Mouse (Mus musculus): Measurements from ENCODE around the gene Fbxl13. TPM values are rescaled to one million over a fixed set of nuclear protein-coding genes. Genes with fewer than 3 reads are reported as not detected.

Fbxl13 gene
- polyA plus RNA-seq, 1 experiment from 2014 or later: 0.39 TPM

GRCm38 (mm10) chr5:21673742-21674141, 28.3 kb upstream of the Fbxl13 start:
- Histone ChIP-seq H3K9me3 (no peaks in the 10 kb centered on the region), H3K9ac (no peak overlapping the region), H3K27ac (no peak overlapping the region), H3K4me2 (no peak overlapping the region), H3K36me3 (replicated peaks) (no peaks in the 10 kb centered on the region), H3K4me1 (no peaks in the 10 kb centered on the region), H3K27me3 (replicated peaks) (no peaks in the 10 kb centered on the region), H3K4me3 (no peak overlapping the region)
- WGBS: 83% methylated on average over 9 of the region's 9 CpGs
- no peak for ATAC-seq (replicated peaks)

- Histone ChIP-seq H3K9ac (no peak overlapping the region), H3K4me3 (no peak overlapping the region), H3K27ac (no peak overlapping the region), H3K36me3 (replicated peaks) (no peaks in the 10 kb centered on the region), H3K9me3 (no peaks in the 10 kb centered on the region), H3K4me1 (no peaks in the 10 kb centered on the region), H3K4me2 (no peak overlapping the region), H3K27me3 (replicated peaks) (no peaks in the 10 kb centered on the region)
- 63% methylated on average over 23 of the region's 23 CpGs for WGBS
- no peak for ATAC-seq (replicated peaks)
These were observed 27.6 kb upstream of the Fbxl13 start for GRCm38 (mm10) chr5:21672812-21673635.

GRCm38 (mm10) chr5:21669307-21669706, 23.9 kb upstream of the Fbxl13 start:
- H3K9me3 ChIP-seq: no peaks in the 10 kb centered on the region
- ATAC-seq (replicated peaks): no peak
- no peak overlapping the region for H3K4me2 ChIP-seq
- 93% methylated on average over 2 of the region's 2 CpGs for WGBS
- no peaks in the 10 kb centered on the region for H3K36me3 ChIP-seq (replicated peaks)
- no peaks in the 10 kb centered on the region for H3K4me1 ChIP-seq
- H3K27me3 ChIP-seq (replicated peaks): no peaks in the 10 kb centered on the region
- no peak overlapping the region for H3K4me3 ChIP-seq
- H3K9ac ChIP-seq: no peak overlapping the region
- H3K27ac ChIP-seq: no peak overlapping the region

- ATAC-seq (replicated peaks): no peak
- 52% methylated on average over 8 of the region's 8 CpGs for WGBS
- Histone ChIP-seq H3K9ac (no peak overlapping the region), H3K27me3 (replicated peaks) (no peaks in the 10 kb centered on the region), H3K4me2 (no peak overlapping the region), H3K4me1 (no peaks in the 10 kb centered on the region), H3K4me3 (no peak overlapping the region), H3K36me3 (replicated peaks) (peaks cover 10% of the 10 kb centered on the region; the same call in 1 of the 2 replicates), H3K27ac (no peak overlapping the region), H3K9me3 (no peaks in the 10 kb centered on the region)
These were observed 22.0 kb upstream of the Fbxl13 start for GRCm38 (mm10) chr5:21667191-21668137.

- Histone ChIP-seq H3K36me3 (replicated peaks) (peaks cover 20% of the 10 kb centered on the region), H3K9ac (no peak overlapping the region)
- 96% methylated on average over 11 of the region's 11 CpGs for WGBS
These were observed 17.6 kb upstream of the Fbxl13 start for GRCm38 (mm10) chr5:21663081-21663480.

GRCm38 (mm10) chr5:21660850-21661249, 15.4 kb upstream of the Fbxl13 start:
- Histone ChIP-seq H3K4me3 (no peak overlapping the region), H3K27me3 (replicated peaks) (no peaks in the 10 kb centered on the region), H3K9me3 (no peaks in the 10 kb centered on the region), H3K27ac (no peak overlapping the region), H3K36me3 (replicated peaks) (peaks cover 28% of the 10 kb centered on the region), H3K4me1 (no peaks in the 10 kb centered on the region), H3K4me2 (no peak overlapping the region), H3K9ac (no peak overlapping the region)
- 86% methylated on average over 6 of the region's 6 CpGs for WGBS
- no peak for ATAC-seq (replicated peaks)

More at GRCm38 (mm10) chr5:21663081-21663480, 17.6 kb upstream of the Fbxl13 start:
- H3K4me3 ChIP-seq: no peak overlapping the region
- no peaks in the 10 kb centered on the region for H3K9me3 ChIP-seq
- H3K27me3 ChIP-seq (replicated peaks): no peaks in the 10 kb centered on the region
- no peak for ATAC-seq (replicated peaks)
- no peak overlapping the region for H3K27ac ChIP-seq
- H3K4me1 ChIP-seq: no peaks in the 10 kb centered on the region
- H3K4me2 ChIP-seq: no peak overlapping the region

GRCm38 (mm10) chr5:21658623-21659395, 13.4 kb upstream of the Fbxl13 start:
- Histone ChIP-seq H3K27ac (no peak overlapping the region), H3K36me3 (replicated peaks) (peaks cover 26% of the 10 kb centered on the region), H3K4me2 (no peak overlapping the region), H3K27me3 (replicated peaks) (no peaks in the 10 kb centered on the region), H3K4me1 (no peaks in the 10 kb centered on the region), H3K4me3 (no peak overlapping the region), H3K9ac (no peak overlapping the region), H3K9me3 (no peaks in the 10 kb centered on the region)
- peak; percentile 77 for ATAC-seq (replicated peaks)
- WGBS: 53% methylated on average over 11 of the region's 11 CpGs

GRCm38 (mm10) chr5:21658038-21658437, 12.6 kb upstream of the Fbxl13 start:
- peaks cover 26% of the 10 kb centered on the region for H3K36me3 ChIP-seq (replicated peaks)
- no peaks in the 10 kb centered on the region for H3K9me3 ChIP-seq
- no peak overlapping the region for H3K9ac ChIP-seq
- no peak overlapping the region for H3K4me2 ChIP-seq
- no peaks in the 10 kb centered on the region for H3K4me1 ChIP-seq
- no peak overlapping the region for H3K27ac ChIP-seq
- 89% methylated on average over 6 of the region's 6 CpGs for WGBS
- ATAC-seq (replicated peaks): no peak
- no peaks in the 10 kb centered on the region for H3K27me3 ChIP-seq (replicated peaks)
- no peak overlapping the region for H3K4me3 ChIP-seq

- Histone ChIP-seq H3K9ac (no peak overlapping the region), H3K4me3 (no peak overlapping the region), H3K4me1 (no peaks in the 10 kb centered on the region), H3K36me3 (replicated peaks) (peaks cover 32% of the 10 kb centered on the region), H3K9me3 (no peaks in the 10 kb centered on the region), H3K27ac (no peak overlapping the region), H3K27me3 (replicated peaks) (no peaks in the 10 kb centered on the region), H3K4me2 (no peak overlapping the region)
- no peak for ATAC-seq (replicated peaks)
- WGBS: 89% methylated on average over 9 of the region's 9 CpGs
These were observed 11.5 kb upstream of the Fbxl13 start for GRCm38 (mm10) chr5:21656912-21657311.

- no peaks in the 10 kb centered on the region for H3K9me3 ChIP-seq
- H3K4me1 ChIP-seq: peaks cover 11% of the 10 kb centered on the region
- no peak for ATAC-seq (replicated peaks)
- H3K36me3 ChIP-seq (replicated peaks): peaks cover 49% of the 10 kb centered on the region
- H3K4me3 ChIP-seq: no peak overlapping the region
- H3K4me2 ChIP-seq: no peak overlapping the region
- H3K27me3 ChIP-seq (replicated peaks): no peaks in the 10 kb centered on the region
- H3K27ac ChIP-seq: no peak overlapping the region
- 90% methylated on average over 7 of the region's 7 CpGs for whole genome bisulfite sequencing
- no peak overlapping the region for H3K9ac ChIP-seq
These were observed 6.6 kb upstream of the Fbxl13 start for GRCm38 (mm10) chr5:21651885-21652612.

GRCm38 (mm10) chr5:21650736-21651135, 5.3 kb upstream of the Fbxl13 start:
- WGBS: 86% methylated on average over 2 of the region's 2 CpGs
- no peak overlapping the region for H3K4me2 ChIP-seq
- no peak overlapping the region for H3K4me3 ChIP-seq
- H3K4me1 ChIP-seq: peaks cover 15% of the 10 kb centered on the region
- H3K36me3 ChIP-seq (replicated peaks): peaks cover 45% of the 10 kb centered on the region
- H3K9ac ChIP-seq: no peak overlapping the region
- ATAC-seq (replicated peaks): no peak
- no peak overlapping the region for H3K27ac ChIP-seq
- no peaks in the 10 kb centered on the region for H3K9me3 ChIP-seq
- H3K27me3 ChIP-seq (replicated peaks): no peaks in the 10 kb centered on the region

Measured in midbrain, embryonic 15.5 days (tissue).